Mouse (Mus musculus): Measurements from ENCODE around the gene Gm867.

DNA sequence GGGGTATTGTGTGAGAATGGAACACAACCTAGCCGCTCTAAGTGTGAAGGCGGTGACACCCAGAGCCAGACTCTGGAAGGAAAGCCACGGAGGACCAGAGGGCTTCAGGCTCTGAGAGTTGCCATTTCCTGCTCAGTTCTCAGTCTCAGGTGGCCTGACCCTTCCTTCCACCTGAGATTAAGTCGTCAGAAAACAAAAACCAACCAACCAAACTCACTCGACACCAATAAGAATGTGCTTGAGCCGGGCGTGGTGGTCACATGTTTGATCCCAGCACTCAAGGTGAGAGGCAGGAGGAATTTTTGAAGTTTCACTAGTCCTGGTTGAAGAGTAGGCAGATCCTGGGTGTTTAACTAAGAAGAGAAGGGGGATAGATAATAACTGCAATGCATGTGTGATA lies 5.4 kb upstream of the Gm867 start:
- TF ChIP-seq POLR2A (IDR thresholded peaks at IDR 0.05; ENCODE audit: control insufficient read depth, low read depth, low read length) (no peak), CTCF (IDR thresholded peaks at IDR 0.05; ENCODE audit: control insufficient read depth, insufficient read depth, insufficient replicate concordance, low read depth, low read length) (no peak)

All from testis, adult 2 months (tissue).